Mouse (Mus musculus) bone marrow macrophage, adult 2 months (primary cell): Measurements from ENCODE around the gene Rgs9.

Source experiments
- CTCF ChIP-seq: IDR thresholded peaks from 2 replicates; pipeline ENCODE4 v1.5.1; 2012; ENCODE audit warnings: low read depth, mild to moderate bottlenecking, low read length, moderate library complexity
- POLR2A ChIP-seq: IDR thresholded peaks from 2 replicates; pipeline ENCODE4 v1.6.1; 2012; ENCODE audit warnings: mild to moderate bottlenecking, low read depth, low read length, borderline replicate concordance

GRCm38 (mm10) chr11:109180290-109180689 is 117.6 kb downstream of the Rgs9 start:
- no peak for TF ChIP-seq POLR2A
- TF ChIP-seq CTCF: no peak
